Mouse (Mus musculus) WW6 (cell line): ENCODE data around the gene Relb.

Experiments
- DNase-seq: peaks from one replicate; pipeline ENCODE4 v3.0.0-alpha.2; 2013; ENCODE audit warnings: low read depth, low spot score

The Relb gene

GRCm38 (mm10) chr7:19557086-19557485, 72.2 kb downstream of the Relb start:
- DNase-seq = no peak
